Mouse (Mus musculus): ENCODE measurements around the gene Sgtb.

Sgtb gene

GRCm38 (mm10) chr13:104109816-104110521, 428 bp downstream of the Sgtb start:
- DNase-seq (ENCODE audit: low spot score in 2 of 2), result peak; percentile 8 to 20

- DNase-seq (ENCODE audit: low spot score in 2 of 2), result no peak
Observed at GRCm38 (mm10) chr13:104110526-104110925, 985 bp downstream of the Sgtb start.

- DNase-seq (ENCODE audit: low spot score in 2 of 2), result no peak
Observed at GRCm38 (mm10) chr13:104112266-104112900, 2.8 kb downstream of the Sgtb start.

- peak in 1 of 2 experiments; percentile 31 for DNase-seq (ENCODE audit: low spot score in 2 of 2)
Observed at GRCm38 (mm10) chr13:104113782-104114181, 4.2 kb downstream of the Sgtb start.

- DNase-seq (ENCODE audit: low spot score in 2 of 2), result no peak
Observed at GRCm38 (mm10) chr13:104114827-104115226, 5.3 kb downstream of the Sgtb start.

- no peak for DNase-seq (ENCODE audit: low spot score in 2 of 2)
Observed at GRCm38 (mm10) chr13:104122078-104122840, 12.7 kb downstream of the Sgtb start.

- no peak for DNase-seq (ENCODE audit: low spot score in 2 of 2)
Observed at GRCm38 (mm10) chr13:104123662-104124381, 14.3 kb downstream of the Sgtb start.

- no peak for DNase-seq (ENCODE audit: low spot score in 2 of 2)
Observed at GRCm38 (mm10) chr13:104132561-104132960, 23.0 kb downstream of the Sgtb start.

- DNase-seq (ENCODE audit: low spot score in 2 of 2), result no peak
Observed at GRCm38 (mm10) chr13:104134510-104135085, 25.1 kb downstream of the Sgtb start.

GRCm38 (mm10) chr13:104139369-104140209, 30.0 kb downstream of the Sgtb start:
- DNase-seq (ENCODE audit: low spot score in 2 of 2), result peak; percentile 79 to 89

GRCm38 (mm10) chr13:104144871-104145270, 35.3 kb downstream of the Sgtb start:
- no peak for DNase-seq (ENCODE audit: low spot score in 2 of 2)

- DNase-seq (ENCODE audit: low spot score in 2 of 2), result no peak
Observed at GRCm38 (mm10) chr13:104145646-104146045, 36.1 kb downstream of the Sgtb start.

- DNase-seq (ENCODE audit: low spot score in 2 of 2), result no peak
Observed at GRCm38 (mm10) chr13:104154180-104154579, 44.6 kb downstream of the Sgtb start.

GRCm38 (mm10) chr13:104155106-104155505, 45.6 kb downstream of the Sgtb start:
- no peak for DNase-seq (ENCODE audit: low spot score in 2 of 2)

- no peak for DNase-seq (ENCODE audit: low spot score in 2 of 2)
Observed at GRCm38 (mm10) chr13:104155686-104156085, 46.1 kb downstream of the Sgtb start.

- DNase-seq (ENCODE audit: low spot score in 2 of 2), result no peak
Observed at GRCm38 (mm10) chr13:104171711-104172110, 62.2 kb downstream of the Sgtb start.

- DNase-seq (ENCODE audit: low spot score in 2 of 2), result no peak
Observed at GRCm38 (mm10) chr13:104172498-104172897, 63.0 kb downstream of the Sgtb start.

- no peak for DNase-seq (ENCODE audit: low spot score in 2 of 2)
Observed at GRCm38 (mm10) chr13:104176874-104177273, 67.3 kb downstream of the Sgtb start.

GRCm38 (mm10) chr13:104177796-104178649, 68.5 kb downstream of the Sgtb start, which contains the start of gene Trappc13:
Gene Trappc13 (minus strand): TSS chr13:104178469.
- DNase-seq (ENCODE audit: low spot score in 2 of 2), result peak in 1 of 2 experiments; percentile 78
